ENCODE assay signal across 19 mouse cellular contexts in genomic region chr1:78528356-78528755, GRCm38 (mm10). TPM values are rescaled to one million over a fixed set of nuclear protein-coding genes. Genes with fewer than 3 reads are reported as not detected.
"Had no signal": no experiment of that assay in that cellular context is flagged by ENCODE, and none has a peak within 500 bp of the region (broad histone marks: within the 10 kb centered on the region; RNA-seq: fewer than 3 reads in every experiment).

No protein-coding gene starts in this region.

- DNase-seq: retina, postnatal 1 day; right cerebral cortex, adult 18-20 months; right cerebral cortex, postnatal 14 days; right cerebral cortex, postnatal 25 days; right cerebral cortex, postnatal 4 days; spleen, adult 18-20 months; thymus, adult 18-20 months; thymus, adult 2 months; thymus, postnatal 14 days; thymus, postnatal 25 days; thymus, postnatal 36 days; thymus, postnatal 4 days had no signal

- H3K36me3 ChIP-seq: neural tube, embryonic 13.5 days; neural tube, embryonic 15.5 days; stomach, embryonic 15.5 days had no signal

- H3K4me1 ChIP-seq: neural tube, embryonic 13.5 days; stomach, embryonic 15.5 days had no signal

- H3K27ac ChIP-seq: neural tube, embryonic 13.5 days; neural tube, embryonic 15.5 days; stomach, embryonic 15.5 days; stomach, postnatal 0 days had no signal

- H3K4me2 ChIP-seq: neural tube, embryonic 13.5 days; neural tube, embryonic 15.5 days; stomach, embryonic 15.5 days had no signal

- H3K9ac ChIP-seq: neural tube, embryonic 13.5 days; neural tube, embryonic 15.5 days; stomach, embryonic 15.5 days had no signal

- H3K4me3 ChIP-seq: neural tube, embryonic 13.5 days; neural tube, embryonic 15.5 days; stomach, embryonic 15.5 days had no signal

- H3K27me3 ChIP-seq: neural tube, embryonic 13.5 days; neural tube, embryonic 15.5 days; stomach, embryonic 15.5 days had no signal

- H3K9me3 ChIP-seq: neural tube, embryonic 13.5 days; neural tube, embryonic 15.5 days; stomach, embryonic 15.5 days had no signal

RNA-seq across cellular contexts. Expression of gene BC035947, which starts 16.4 kb away (rescaled TPM):
- total RNA-seq: neutrophil, adult 5-6 weeks had no signal
- polyA plus RNA-seq: thymus, adult 2 months; thymus, postnatal 0 days had no signal

RNA-seq across cellular contexts. Expression of gene Mogat1, which starts 17.6 kb away (rescaled TPM):
- total RNA-seq: neutrophil, adult 5-6 weeks had no signal
- polyA plus RNA-seq: neural tube, embryonic 13.5 days; stomach, embryonic 14.5 days had no signal
